Mouse (Mus musculus): ENCODE data around the gene Mrpl41.

- TF ChIP-seq CTCF (IDR thresholded peaks at IDR 0.05 in 2 of 3, conservative IDR thresholded peaks at IDR 0.05 in 1 of 3; ENCODE audit: control insufficient read depth in 1 of 3, insufficient read depth in 1 of 3, low read depth in 2 of 3, low read length in 3 of 3, poor library complexity in 1 of 3, severe bottlenecking in 1 of 3) = no peak
- TF ChIP-seq MAZ (IDR thresholded peaks at IDR 0.05; ENCODE audit: low read depth, low read length) = no peak
- peak; percentile 25; the same call in 1 of the 2 replicates for TF ChIP-seq GATA1 (IDR thresholded peaks at IDR 0.05; ENCODE audit: low read depth, low read length)
- TF ChIP-seq UBTF (IDR thresholded peaks at IDR 0.05; ENCODE audit: borderline replicate concordance, insufficient read depth, low read depth, low read length) = no peak
- no peak for TF ChIP-seq NELFE (IDR thresholded peaks at IDR 0.05; ENCODE audit: low read depth, low read length)
- no peak for TF ChIP-seq MAX (IDR thresholded peaks at IDR 0.05; ENCODE audit: low read length)
- TF ChIP-seq E2F4 (IDR thresholded peaks at IDR 0.05; ENCODE audit: borderline replicate concordance, low read depth, low read length) = no peak
- no peak for TF ChIP-seq GABPA (IDR thresholded peaks at IDR 0.05; ENCODE audit: low read depth, low read length)
Measured at GRCm38 (mm10) chr2:24942092-24942491, 32.8 kb downstream of the Mrpl41 start.
